Mouse (Mus musculus): ENCODE data around the gene Actl6b. TPM values are rescaled to one million over a fixed set of nuclear protein-coding genes. Genes with fewer than 3 reads are reported as not detected.

Actl6b gene
- polyA plus RNA-seq, 1 experiment from 2014 or later = not detected

GRCm38 (mm10) chr5:137598100-137598826 is 44.9 kb downstream of the Actl6b start:
- H3K27me3 ChIP-seq = no peaks in the 10 kb centered on the region
- no peak for TF ChIP-seq CTCF (IDR thresholded peaks at IDR 0.05)
- in situ Hi-C loops (cut with MboI; ENCODE audit: low pct_unique_long_range_greater_than_20kb) = no loop called here
- ATAC-seq (no peak), DNase-seq (ENCODE audit: low read depth, low spot score) (no peak)
- POLR2A ChIA-PET = interaction anchor here (1.0 kb wide), 1 partner anchor 67 kb away, joined by 5 read pairs; no protein-coding TSS in a partner anchor
- CTCF ChIA-PET = interaction anchor here (0.9 kb wide), 1 partner anchor 54 kb away, joined by 3 read pairs; no protein-coding TSS in a partner anchor

- POLR2A ChIA-PET = interaction anchor here (0.5 to 2.3 kb wide), 6 partner anchors 10 to 497 kb away, joined by 3 to 8 read pairs (median 6); partner anchors contain the start of genes Epo and Pcolce
- in situ Hi-C loops (cut with MboI; ENCODE audit: low pct_unique_long_range_greater_than_20kb) = no loop called here
- no peak for ATAC-seq
- no peak for DNase-seq (ENCODE audit: low read depth, low spot score)
- CTCF ChIA-PET = interaction anchor here (0.7 to 1.8 kb wide), 5 partner anchors 50 to 98 kb away, joined by 3 to 5 read pairs (median 4); partner anchors contain the start of gene Pop7
- no peaks in the 10 kb centered on the region for H3K27me3 ChIP-seq
- TF ChIP-seq CTCF (IDR thresholded peaks at IDR 0.05) = no peak
Observed at GRCm38 (mm10) chr5:137599600-137599999, 46.3 kb downstream of the Actl6b start.

- in situ Hi-C loops (cut with MboI; ENCODE audit: low pct_unique_long_range_greater_than_20kb) = loop anchor here (5.0 kb wide), 2 partner anchors 52 to 68 kb away; partner anchors contain the start of genes Epo and Gnb2
- POLR2A ChIA-PET = interaction anchor here (0.6 to 2.3 kb wide), 7 partner anchors 9 to 111 kb away, joined by 3 to 8 read pairs (median 4); partner anchors contain the start of genes Epo, Pcolce and Pop7
- ATAC-seq (peak; percentile 36), DNase-seq (ENCODE audit: low read depth, low spot score) (no peak)
- CTCF ChIA-PET = interaction anchor here (0.6 to 1.8 kb wide), 6 partner anchors 50 to 1720 kb away, joined by 3 to 5 read pairs (median 4); partner anchors contain the start of gene Pop7
- H3K27me3 ChIP-seq = no peaks in the 10 kb centered on the region
- no peak for TF ChIP-seq CTCF (IDR thresholded peaks at IDR 0.05)
Observed at GRCm38 (mm10) chr5:137600281-137600618, 46.9 kb downstream of the Actl6b start.

- TF ChIP-seq CTCF (IDR thresholded peaks at IDR 0.05) = no peak
- ATAC-seq (peak; percentile 89), DNase-seq (ENCODE audit: low read depth, low spot score) (peak; percentile 95)
- no peaks in the 10 kb centered on the region for H3K27me3 ChIP-seq
- ChIA-PET POLR2A (interaction anchor here (0.9 to 2.3 kb wide), 7 partner anchors 9 to 98 kb away, joined by 3 to 8 read pairs (median 4); partner anchors contain the start of genes Epo, Pcolce and Pop7), CTCF (interaction anchor here (0.6 to 1.8 kb wide), 4 partner anchors 49 to 1720 kb away, joined by 3 to 5 read pairs (median 4); partner anchors contain the start of gene Pop7)
- in situ Hi-C loops (cut with MboI; ENCODE audit: low pct_unique_long_range_greater_than_20kb) = loop anchor here (5.0 kb wide), 2 partner anchors 52 to 68 kb away; partner anchors contain the start of genes Epo and Gnb2
Observed at GRCm38 (mm10) chr5:137600619-137601364, 47.5 kb downstream of the Actl6b start, which contains the start of gene Mospd3. TSS of gene Mospd3 (minus strand) at chr5:137601058.

GRCm38 (mm10) chr5:137601365-137601729 is 48.0 kb downstream of the Actl6b start:
- ATAC-seq = no peak
- DNase-seq (ENCODE audit: low read depth, low spot score) = no peak
- H3K27me3 ChIP-seq = no peaks in the 10 kb centered on the region
- POLR2A ChIA-PET = interaction anchor here (0.9 to 2.3 kb wide), 3 partner anchors 10 to 70 kb away, joined by 4 to 8 read pairs (median 5); partner anchors contain the start of gene Epo
- in situ Hi-C loops (cut with MboI; ENCODE audit: low pct_unique_long_range_greater_than_20kb) = loop anchor here (5.0 kb wide), 2 partner anchors 51 to 69 kb away; partner anchors contain the start of genes Epo and Gnb2
- CTCF ChIA-PET = no interaction called here
- TF ChIP-seq CTCF (IDR thresholded peaks at IDR 0.05) = no peak

- in situ Hi-C loops (cut with MboI; ENCODE audit: low pct_unique_long_range_greater_than_20kb) = no loop called here
- no peaks in the 10 kb centered on the region for H3K27me3 ChIP-seq
- CTCF ChIA-PET = no interaction called here
Observed at GRCm38 (mm10) chr5:137607860-137608653, 54.7 kb downstream of the Actl6b start.

GRCm38 (mm10) chr5:137608654-137609190 is 55.4 kb downstream of the Actl6b start:
- POLR2A ChIA-PET = interaction anchor here (0.6 to 1.2 kb wide), 5 partner anchors 9 to 140 kb away, joined by 3 to 6 read pairs (median 3); partner anchors contain the start of gene Pop7
- in situ Hi-C loops (cut with MboI; ENCODE audit: low pct_unique_long_range_greater_than_20kb) = no loop called here

More at GRCm38 (mm10) chr5:137607860-137608653, 54.7 kb downstream of the Actl6b start:
- DNase-seq (ENCODE audit: low read depth, low spot score) (no peak), ATAC-seq (no peak)
- TF ChIP-seq CTCF (IDR thresholded peaks at IDR 0.05) = no peak
- POLR2A ChIA-PET = interaction anchor here (1.2 kb wide), 1 partner anchor 106 kb away, joined by 3 read pairs; the partner anchor contains the start of gene Pop7

GRCm38 (mm10) chr5:137609292-137609691 is 56.0 kb downstream of the Actl6b start:
- TF ChIP-seq CTCF (IDR thresholded peaks at IDR 0.05) = no peak
- CTCF ChIA-PET = interaction anchor here (1.0 to 1.1 kb wide), 2 partner anchors 43 to 107 kb away, joined by 3 to 5 read pairs; partner anchors contain the start of gene Pop7

More at GRCm38 (mm10) chr5:137608654-137609190, 55.4 kb downstream of the Actl6b start:
- DNase-seq (ENCODE audit: low read depth, low spot score) (no peak), ATAC-seq (no peak)
- TF ChIP-seq CTCF (IDR thresholded peaks at IDR 0.05) = no peak
- CTCF ChIA-PET = interaction anchor here (1.0 to 1.1 kb wide), 2 partner anchors 43 to 106 kb away, joined by 3 to 5 read pairs; partner anchors contain the start of gene Pop7
- no peaks in the 10 kb centered on the region for H3K27me3 ChIP-seq

GRCm38 (mm10) chr5:137610056-137610455 is 56.7 kb downstream of the Actl6b start:
- ChIA-PET CTCF (interaction anchor here (1.1 kb wide), 1 partner anchor 38 kb away, joined by 3 read pairs; no protein-coding TSS in a partner anchor), POLR2A (interaction anchor here (1.0 to 2.0 kb wide), 4 partner anchors 10 to 78 kb away, joined by 3 to 7 read pairs (median 4); no protein-coding TSS in a partner anchor)
- in situ Hi-C loops (cut with MboI; ENCODE audit: low pct_unique_long_range_greater_than_20kb) = no loop called here
- TF ChIP-seq CTCF (IDR thresholded peaks at IDR 0.05) = no peak
- ATAC-seq = no peak
- no peak for DNase-seq (ENCODE audit: low read depth, low spot score)
- no peaks in the 10 kb centered on the region for H3K27me3 ChIP-seq

More at GRCm38 (mm10) chr5:137609292-137609691, 56.0 kb downstream of the Actl6b start:
- in situ Hi-C loops (cut with MboI; ENCODE audit: low pct_unique_long_range_greater_than_20kb) = no loop called here
- POLR2A ChIA-PET = interaction anchor here (0.6 to 1.2 kb wide), 6 partner anchors 10 to 139 kb away, joined by 3 to 6 read pairs (median 3); partner anchors contain the start of gene Pop7
- no peaks in the 10 kb centered on the region for H3K27me3 ChIP-seq
- DNase-seq (ENCODE audit: low read depth, low spot score) (no peak), ATAC-seq (no peak)
